Mouse (Mus musculus): ENCODE measurements around the gene Enthd1. TPM values are rescaled to one million over a fixed set of nuclear protein-coding genes. Genes with fewer than 3 reads are reported as not detected.
A peak's percentile ranks its signal among the peaks of the same experiment; 100 is the strongest.

The Enthd1 gene
- polyA plus RNA-seq, 1 experiment from 2014 or later = not detected

DNA sequence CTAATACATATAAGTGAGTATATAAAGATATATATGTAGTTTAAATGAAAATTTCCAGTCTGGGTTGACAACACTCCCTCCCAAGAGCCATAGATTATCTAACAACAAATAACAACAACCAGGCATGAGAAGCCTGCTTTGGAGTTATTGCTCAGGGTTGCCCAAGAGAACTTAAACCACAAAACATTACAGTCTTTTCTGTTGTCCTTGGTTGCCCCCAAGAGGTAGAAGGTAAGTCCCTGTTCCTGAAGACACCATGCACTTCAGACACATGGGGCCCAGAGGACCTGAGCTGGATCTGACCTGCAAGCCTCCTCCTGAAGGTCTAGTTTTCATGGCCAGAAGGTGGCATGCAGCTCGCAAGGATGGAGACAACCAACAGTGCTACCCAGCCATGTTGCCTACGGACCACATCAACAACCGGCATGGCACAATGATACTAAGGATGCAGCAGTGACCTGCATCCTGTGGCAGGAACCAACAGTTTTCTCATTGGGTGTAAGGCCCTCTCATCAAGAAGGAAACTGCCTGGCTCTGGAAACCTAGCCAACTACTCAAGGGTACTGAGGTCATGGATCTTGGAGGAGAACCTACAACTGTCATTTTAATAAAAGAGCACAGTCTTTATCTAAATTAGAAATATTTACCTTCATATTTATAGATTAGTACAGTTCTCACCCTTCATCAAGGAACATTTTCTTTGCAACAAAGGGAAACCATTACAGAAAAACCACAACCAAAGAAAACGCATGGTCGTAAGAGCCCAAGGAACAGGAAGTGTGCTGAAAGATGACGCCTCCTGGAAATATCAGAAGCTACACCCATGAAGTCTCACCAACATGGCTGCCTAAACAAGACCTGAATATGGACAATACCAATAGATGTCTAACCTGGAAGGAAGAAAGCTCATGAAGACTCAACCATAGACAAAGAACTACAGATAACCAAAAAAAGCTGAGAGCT lies 9.8 kb downstream of the Enthd1 start:
- Histone ChIP-seq H3K9ac (replicated peaks; ENCODE audit: low read depth, low read length) (no peak overlapping the region), H3K27me3 (replicated peaks; ENCODE audit: control insufficient read depth, insufficient read depth, low read length) (no peaks in the 10 kb centered on the region), H3K27ac (ENCODE audit: low read length) (no peak overlapping the region), H3K4me3 (replicated peaks; ENCODE audit: low read length) (no peak overlapping the region), H3K4me2 (ENCODE audit: low read length) (no peak overlapping the region), H3K9me3 (ENCODE audit: control insufficient read depth, low read length) (no peaks in the 10 kb centered on the region), H3K4me1 (replicated peaks; ENCODE audit: control insufficient read depth, insufficient read depth, low read length) (no peaks in the 10 kb centered on the region), H3K36me3 (ENCODE audit: control insufficient read depth, insufficient read depth) (no peaks in the 10 kb centered on the region)
- 94% methylated on average over 6 of the region's 6 CpGs for WGBS
- ATAC-seq = no peak

- 47% methylated on average over 6 of the region's 6 CpGs for whole genome bisulfite sequencing
- Histone ChIP-seq H3K9me3 (ENCODE audit: control insufficient read depth, low read length) (no peaks in the 10 kb centered on the region), H3K4me3 (replicated peaks; ENCODE audit: low read length) (no peak overlapping the region), H3K27ac (ENCODE audit: low read length) (no peak overlapping the region), H3K27me3 (replicated peaks; ENCODE audit: control insufficient read depth, insufficient read depth, low read length) (no peaks in the 10 kb centered on the region), H3K9ac (replicated peaks; ENCODE audit: low read depth, low read length) (no peak overlapping the region), H3K4me2 (ENCODE audit: low read length) (no peak overlapping the region), H3K4me1 (replicated peaks; ENCODE audit: control insufficient read depth, insufficient read depth, low read length) (no peaks in the 10 kb centered on the region; the same call in 1 of the 2 replicates), H3K36me3 (ENCODE audit: control insufficient read depth, insufficient read depth) (no peaks in the 10 kb centered on the region)
- ATAC-seq = no peak
Observed at GRCm38 (mm10) chr15:80545430-80545829, 19.5 kb downstream of the Enthd1 start.

DNA sequence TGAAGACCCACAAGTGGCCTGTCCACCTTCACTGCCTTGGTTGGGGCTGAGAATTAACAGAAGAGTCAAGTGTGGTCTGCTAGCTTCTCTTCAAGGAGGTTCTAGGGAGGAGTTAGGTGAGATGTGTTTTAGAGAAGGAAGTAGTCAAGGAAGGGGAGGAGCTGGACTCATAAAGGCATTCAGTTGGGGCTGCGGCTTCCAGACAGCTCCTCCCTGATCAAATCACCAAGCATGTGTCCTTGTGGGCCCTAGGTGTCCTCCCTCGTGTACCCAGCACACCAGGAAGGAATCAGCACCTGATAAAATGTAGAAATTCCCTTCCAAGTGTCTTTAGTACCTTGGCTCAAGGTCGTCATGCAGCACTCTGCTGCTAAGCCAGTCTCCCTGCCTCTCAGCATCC lies 20.8 kb downstream of the Enthd1 start:
- ATAC-seq = no peak
- Histone ChIP-seq H3K9me3 (ENCODE audit: control insufficient read depth, low read length) (no peaks in the 10 kb centered on the region), H3K4me2 (ENCODE audit: low read length) (no peak overlapping the region), H3K9ac (replicated peaks; ENCODE audit: low read depth, low read length) (no peak overlapping the region), H3K36me3 (ENCODE audit: control insufficient read depth, insufficient read depth) (no peaks in the 10 kb centered on the region), H3K27me3 (replicated peaks; ENCODE audit: control insufficient read depth, insufficient read depth, low read length) (no peaks in the 10 kb centered on the region), H3K27ac (ENCODE audit: low read length) (no peak overlapping the region), H3K4me1 (replicated peaks; ENCODE audit: control insufficient read depth, insufficient read depth, low read length) (no peaks in the 10 kb centered on the region; the same call in 1 of the 2 replicates), H3K4me3 (replicated peaks; ENCODE audit: low read length) (no peak overlapping the region)
- 61% methylated on average over 3 of the region's 3 CpGs for WGBS

- Histone ChIP-seq H3K4me3 (replicated peaks; ENCODE audit: low read length) (no peak overlapping the region), H3K27me3 (replicated peaks; ENCODE audit: control insufficient read depth, insufficient read depth, low read length) (no peaks in the 10 kb centered on the region), H3K4me2 (ENCODE audit: low read length) (no peak overlapping the region), H3K36me3 (ENCODE audit: control insufficient read depth, insufficient read depth) (no peaks in the 10 kb centered on the region), H3K9me3 (ENCODE audit: control insufficient read depth, low read length) (no peaks in the 10 kb centered on the region), H3K4me1 (replicated peaks; ENCODE audit: control insufficient read depth, insufficient read depth, low read length) (peaks cover 3% of the 10 kb centered on the region; the same call in 1 of the 2 replicates), H3K27ac (ENCODE audit: low read length) (no peak overlapping the region), H3K9ac (replicated peaks; ENCODE audit: low read depth, low read length) (no peak overlapping the region)
- no peak for ATAC-seq
- 76% methylated on average over 7 of the region's 7 CpGs for WGBS
Observed at GRCm38 (mm10) chr15:80538671-80539340, 26.1 kb downstream of the Enthd1 start.

DNA sequence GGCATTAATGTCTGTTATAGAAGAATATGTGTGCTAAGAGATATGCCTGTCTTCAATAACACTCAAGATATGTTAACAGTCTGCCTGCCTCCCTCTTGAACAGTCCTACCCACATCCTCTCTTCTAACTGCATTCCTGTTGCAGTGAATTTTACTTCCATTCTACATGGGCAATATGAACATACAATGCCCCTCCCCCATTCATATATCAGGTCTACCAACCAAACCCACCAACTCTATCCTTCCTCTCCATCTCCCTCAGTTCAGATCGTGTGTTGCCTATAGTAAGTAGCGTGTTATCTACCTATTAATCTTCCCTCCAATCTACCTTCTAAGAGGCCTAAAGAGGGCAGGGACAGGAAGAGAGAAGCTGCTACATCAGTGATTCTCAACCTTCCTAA lies 26.9 kb downstream of the Enthd1 start:
- no peak overlapping the region for H3K9ac ChIP-seq (replicated peaks; ENCODE audit: low read depth, low read length)
- ATAC-seq = no peak
- H3K4me3 ChIP-seq (replicated peaks; ENCODE audit: low read length) = no peak overlapping the region
- no peaks in the 10 kb centered on the region for H3K27me3 ChIP-seq (replicated peaks; ENCODE audit: control insufficient read depth, insufficient read depth, low read length)
- 93% methylated on average over 2 of the region's 2 CpGs for WGBS
- H3K36me3 ChIP-seq (ENCODE audit: control insufficient read depth, insufficient read depth) = no peaks in the 10 kb centered on the region
- no peak overlapping the region for H3K27ac ChIP-seq (ENCODE audit: low read length)
- no peak overlapping the region for H3K4me2 ChIP-seq (ENCODE audit: low read length)
- peaks cover 3% of the 10 kb centered on the region; the same call in 1 of the 2 replicates for H3K4me1 ChIP-seq (replicated peaks; ENCODE audit: control insufficient read depth, insufficient read depth, low read length)
- no peaks in the 10 kb centered on the region for H3K9me3 ChIP-seq (ENCODE audit: control insufficient read depth, low read length)

GRCm38 (mm10) chr15:80536051-80536450 lies 28.9 kb downstream of the Enthd1 start:
- H3K9me3 ChIP-seq (ENCODE audit: control insufficient read depth, low read length) = no peaks in the 10 kb centered on the region
- no peak overlapping the region for H3K4me2 ChIP-seq (ENCODE audit: low read length)
- peaks cover 3% of the 10 kb centered on the region; the same call in 1 of the 2 replicates for H3K4me1 ChIP-seq (replicated peaks; ENCODE audit: control insufficient read depth, insufficient read depth, low read length)
- H3K36me3 ChIP-seq (ENCODE audit: control insufficient read depth, insufficient read depth) = no peaks in the 10 kb centered on the region
- H3K4me3 ChIP-seq (replicated peaks; ENCODE audit: low read length) = no peak overlapping the region
- peak overlapping the region; percentile 54; the same call in 1 of the 2 replicates for H3K27ac ChIP-seq (ENCODE audit: low read length)
- WGBS = 57% methylated on average over 2 of the region's 2 CpGs
- no peak overlapping the region for H3K9ac ChIP-seq (replicated peaks; ENCODE audit: low read depth, low read length)
- ATAC-seq = peak; percentile 36; the same call in 1 of the 2 replicates
- no peaks in the 10 kb centered on the region for H3K27me3 ChIP-seq (replicated peaks; ENCODE audit: control insufficient read depth, insufficient read depth, low read length)

DNA sequence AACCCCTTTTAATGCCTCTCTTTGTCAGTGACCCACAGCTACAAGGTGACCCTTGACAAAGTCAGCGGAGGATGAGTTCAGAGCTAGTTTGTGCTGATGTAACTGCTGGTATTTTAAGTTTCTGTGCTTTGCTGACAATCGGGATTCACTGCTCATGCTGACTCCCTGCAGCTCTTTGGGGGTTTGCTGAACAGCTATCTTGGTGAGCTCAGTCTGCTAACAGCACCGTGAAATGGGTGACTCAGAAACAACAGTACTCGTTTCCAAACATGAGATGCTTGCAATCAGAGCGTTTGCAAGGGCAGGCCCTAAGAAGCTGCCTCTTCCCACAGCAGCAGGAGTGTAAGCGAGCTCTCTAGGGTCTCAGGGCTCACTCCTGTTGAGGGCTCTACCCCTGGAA lies 31.7 kb downstream of the Enthd1 start:
- no peak for ATAC-seq
- Histone ChIP-seq H3K9me3 (ENCODE audit: control insufficient read depth, low read length) (no peaks in the 10 kb centered on the region), H3K27ac (ENCODE audit: low read length) (no peak overlapping the region), H3K9ac (replicated peaks; ENCODE audit: low read depth, low read length) (no peak overlapping the region), H3K36me3 (ENCODE audit: control insufficient read depth, insufficient read depth) (no peaks in the 10 kb centered on the region), H3K4me1 (replicated peaks; ENCODE audit: control insufficient read depth, insufficient read depth, low read length) (peaks cover 11% of the 10 kb centered on the region; the same call in 1 of the 2 replicates), H3K27me3 (replicated peaks; ENCODE audit: control insufficient read depth, insufficient read depth, low read length) (no peaks in the 10 kb centered on the region), H3K4me3 (replicated peaks; ENCODE audit: low read length) (no peak overlapping the region), H3K4me2 (ENCODE audit: low read length) (no peak overlapping the region)
- 60% methylated on average over 6 of the region's 6 CpGs for WGBS

GRCm38 (mm10) chr15:80532281-80533072 lies 32.5 kb downstream of the Enthd1 start:
- Histone ChIP-seq H3K9me3 (ENCODE audit: control insufficient read depth, low read length) (no peaks in the 10 kb centered on the region), H3K4me2 (ENCODE audit: low read length) (no peak overlapping the region), H3K27ac (ENCODE audit: low read length) (no peak overlapping the region), H3K4me3 (replicated peaks; ENCODE audit: low read length) (no peak overlapping the region), H3K9ac (replicated peaks; ENCODE audit: low read depth, low read length) (no peak overlapping the region), H3K4me1 (replicated peaks; ENCODE audit: control insufficient read depth, insufficient read depth, low read length) (peaks cover 11% of the 10 kb centered on the region; the same call in 1 of the 2 replicates), H3K36me3 (ENCODE audit: control insufficient read depth, insufficient read depth) (no peaks in the 10 kb centered on the region), H3K27me3 (replicated peaks; ENCODE audit: control insufficient read depth, insufficient read depth, low read length) (no peaks in the 10 kb centered on the region)
- 88% methylated on average over 8 of the region's 8 CpGs for WGBS
- no peak for ATAC-seq

DNA sequence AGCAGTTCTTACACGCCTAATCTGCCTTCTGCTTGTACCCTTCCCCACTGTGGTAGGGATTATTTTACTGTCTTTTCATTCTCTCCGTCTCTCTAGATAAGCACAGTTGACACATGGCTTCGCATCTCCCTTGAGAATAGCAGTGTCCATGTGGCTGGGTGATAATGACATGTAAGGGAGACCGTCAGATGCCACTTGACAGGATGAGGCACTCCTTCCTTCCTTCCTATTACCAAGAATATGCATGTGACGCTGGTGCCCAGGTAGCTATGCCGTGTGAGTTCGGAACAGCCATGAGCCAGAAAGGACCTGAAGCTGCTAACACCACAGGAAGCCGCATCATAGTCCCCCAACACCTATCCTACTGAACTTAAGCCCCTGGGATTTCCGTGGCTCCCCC lies 33.9 kb downstream of the Enthd1 start:
- Histone ChIP-seq H3K36me3 (ENCODE audit: control insufficient read depth, insufficient read depth) (no peaks in the 10 kb centered on the region), H3K9ac (replicated peaks; ENCODE audit: low read depth, low read length) (no peak overlapping the region), H3K9me3 (ENCODE audit: control insufficient read depth, low read length) (no peaks in the 10 kb centered on the region), H3K4me3 (replicated peaks; ENCODE audit: low read length) (no peak overlapping the region), H3K4me1 (replicated peaks; ENCODE audit: control insufficient read depth, insufficient read depth, low read length) (peaks cover 11% of the 10 kb centered on the region; the same call in 1 of the 2 replicates), H3K27me3 (replicated peaks; ENCODE audit: control insufficient read depth, insufficient read depth, low read length) (no peaks in the 10 kb centered on the region), H3K4me2 (ENCODE audit: low read length) (no peak overlapping the region), H3K27ac (ENCODE audit: low read length) (no peak overlapping the region)
- WGBS = 81% methylated on average over 9 of the region's 9 CpGs
- no peak for ATAC-seq

Data from forebrain, embryonic 16.5 days (tissue).